Mouse (Mus musculus) liver, adult 2 months (tissue): Measurements from ENCODE around the gene Pgbd5. TPM values are rescaled to one million over a fixed set of nuclear protein-coding genes. Genes with fewer than 3 reads are reported as not detected.

Experiments used
- DNase-seq: peaks from one replicate; pipeline ENCODE4 v3.0.0-alpha.2; 2011; ENCODE audit warnings: low read depth, low spot score; ENCODE audit errors: extremely low read depth
- H3K27ac ChIP-seq: fragments of 200-500 bp; replicated peaks from 2 replicates; pipeline ENCODE4 v1.5.1; 2012; ENCODE audit warnings: low read depth, mild to moderate bottlenecking, control low read depth, inconsistent platforms, low read length; ENCODE audit not compliant: insufficient read depth
- H3K27me3 ChIP-seq: fragments of 200-500 bp; 2 replicates; pipeline ENCODE4 v1.6.1; 2012; ENCODE audit warnings: mild to moderate bottlenecking, moderate library complexity, low read length, inconsistent platforms; ENCODE audit not compliant: control insufficient read depth, insufficient read depth
- H3K36me3 ChIP-seq: fragments of 200-500 bp; 2 replicates; pipeline ENCODE4 v1.6.1; 2012; ENCODE audit warnings: low read length, inconsistent platforms; ENCODE audit not compliant: control insufficient read depth, insufficient read depth
- H3K4me1 ChIP-seq: fragments of 200-500 bp; 2 replicates; pipeline ENCODE4 v1.6.1; 2011; ENCODE audit warnings: low read length; ENCODE audit not compliant: control insufficient read depth, insufficient read depth
- H3K4me3 ChIP-seq: fragments of 200-500 bp; 2 replicates; pipeline ENCODE4 v1.5.1; 2011; ENCODE audit warnings: low read depth, mild to moderate bottlenecking, control low read depth, low read length, moderate library complexity; ENCODE audit not compliant: insufficient read depth
- H3K79me2 ChIP-seq: fragments of 200-500 bp; 2 replicates; pipeline ENCODE4 v1.6.1; 2012; ENCODE audit warnings: inconsistent platforms, mild to moderate bottlenecking, low read length, moderate library complexity; ENCODE audit not compliant: control insufficient read depth, insufficient read depth
- H3K9ac ChIP-seq: fragments of 200-500 bp; 2 replicates; pipeline ENCODE4 v1.6.1; 2012; ENCODE audit warnings: low read depth, mild to moderate bottlenecking, control low read depth, inconsistent platforms, low read length
- CTCF ChIP-seq: fragments of 200-500 bp; IDR thresholded peaks from 2 replicates; pipeline ENCODE4 v1.5.1; 2011; ENCODE audit warnings: low read depth, low read length, control low read depth
- POLR2A ChIP-seq: fragments of 200-500 bp; IDR thresholded peaks from 2 replicates; pipeline ENCODE4 v1.6.1; 2011; ENCODE audit warnings: low read length, control low read depth; ENCODE audit not compliant: insufficient read depth; ENCODE audit errors: extremely low read depth
- WGBS: fragments of 180-500 bp; shearing (Covaris S2); methylation state at CpG from one replicate; pipeline ENCODE4 v1.1.7; 2018; 5-methylcytosine and 5-hydroxymethylcytosine counted together
- polyA plus RNA-seq: library from polyadenylated mRNA; depleted of rRNA; stranded (reverse); fragments of >200 nt; gene quantifications from 2 replicates; pipeline ENCODE4 v1.2.3, GENCODE M21; 2012
- total RNA-seq: library from RNA; depleted of rRNA; stranded (reverse); fragments of >200 nt; gene quantifications from 2 replicates; pipeline ENCODE4 v1.2.3, GENCODE M21; 2014

Gene Pgbd5
- total and polyA plus RNA-seq, 2 experiments, result not detected

DNA sequence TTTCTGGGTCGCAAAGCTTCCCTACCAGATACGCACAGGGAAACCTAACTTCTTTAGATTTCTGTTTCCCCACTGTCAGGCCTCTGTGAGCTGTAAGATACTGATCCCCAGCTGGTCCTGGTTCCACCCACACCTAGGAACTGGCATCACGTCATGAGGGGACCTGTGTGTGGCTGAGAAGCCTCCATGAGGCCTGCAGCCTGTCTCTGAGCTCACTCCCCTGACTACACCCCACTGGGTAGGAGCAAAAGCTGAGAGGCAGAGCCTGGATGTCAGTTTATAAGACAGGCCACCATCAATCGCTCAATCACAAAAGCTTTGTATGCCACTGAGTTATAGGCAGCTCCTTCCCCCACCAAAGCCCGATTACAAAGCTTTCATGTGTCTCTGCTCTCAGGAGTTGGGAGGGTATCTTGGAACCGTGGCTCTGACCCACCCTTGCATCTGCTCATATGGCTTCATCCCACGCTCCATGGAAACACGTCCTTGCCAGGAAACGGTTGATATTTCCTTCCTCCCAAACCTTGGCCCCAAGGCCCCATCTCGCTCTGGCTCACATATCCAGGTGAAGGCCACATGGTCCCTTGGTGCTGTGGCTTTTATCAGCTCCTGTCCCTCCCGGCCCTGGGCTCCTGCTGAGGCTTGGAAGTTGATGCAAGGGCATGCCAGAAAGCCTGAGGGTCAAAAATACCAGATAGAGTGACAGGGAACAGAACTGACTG is 26.1 kb downstream of the Pgbd5 start:
- WGBS, result 76% methylated on average over 11 of the region's 11 CpGs
- TF ChIP-seq POLR2A (no peak), CTCF (no peak)

DNA sequence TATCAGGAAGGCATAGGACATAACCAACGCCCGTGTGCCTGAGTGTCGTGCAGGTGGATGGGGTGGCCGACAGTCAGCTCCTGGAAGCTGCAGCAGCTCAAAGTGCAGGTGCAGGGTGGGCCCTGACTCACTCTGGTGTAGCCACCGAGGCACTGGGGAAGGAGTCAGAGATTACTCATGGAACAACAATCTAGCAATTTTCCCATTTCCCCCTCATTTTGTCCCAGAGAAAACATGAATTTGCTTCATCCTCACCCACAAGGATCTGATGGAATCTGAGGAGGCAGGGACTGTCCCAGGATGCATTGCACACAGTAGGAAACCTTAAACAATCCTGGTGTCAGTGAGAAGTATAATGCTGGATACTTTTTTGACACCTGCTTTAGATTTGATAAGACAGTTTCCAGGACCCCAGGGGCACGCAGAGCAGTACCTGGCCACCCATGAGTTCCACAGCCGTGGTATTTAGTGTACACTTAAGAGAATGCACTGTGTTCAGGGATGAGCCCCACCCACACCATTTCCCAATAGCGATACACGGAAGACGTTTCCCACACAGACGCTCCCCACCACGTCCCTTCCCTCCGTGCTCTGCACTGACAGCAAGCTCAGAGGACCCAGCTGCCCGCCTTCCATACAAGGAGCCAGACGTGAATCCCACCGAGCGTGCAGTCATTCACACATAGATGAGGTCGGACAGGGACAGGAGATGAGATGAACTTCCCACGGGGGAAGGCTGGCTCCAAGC is 26.8 kb downstream of the Pgbd5 start:
- H3K9ac ChIP-seq, result no peak overlapping the region
- no peaks in the 10 kb centered on the region for H3K79me2 ChIP-seq
- no peak overlapping the region for H3K27ac ChIP-seq
- no peaks in the 10 kb centered on the region for H3K36me3 ChIP-seq
- 80% methylated on average over 19 of the region's 19 CpGs for WGBS
- H3K4me1 ChIP-seq, result no peaks in the 10 kb centered on the region
- H3K4me3 ChIP-seq, result no peak overlapping the region
- TF ChIP-seq CTCF, result no peak
- no peak for TF ChIP-seq POLR2A
- no peak for DNase-seq
- no peaks in the 10 kb centered on the region for H3K27me3 ChIP-seq

More for the DNA sequence above, 26.1 kb downstream of the Pgbd5 start:
- no peaks in the 10 kb centered on the region for H3K36me3 ChIP-seq
- H3K79me2 ChIP-seq, result no peaks in the 10 kb centered on the region
- no peaks in the 10 kb centered on the region for H3K27me3 ChIP-seq
- H3K4me1 ChIP-seq, result no peaks in the 10 kb centered on the region
- no peak overlapping the region for H3K9ac ChIP-seq
- no peak overlapping the region for H3K27ac ChIP-seq
- H3K4me3 ChIP-seq, result no peak overlapping the region
- DNase-seq, result no peak

DNA sequence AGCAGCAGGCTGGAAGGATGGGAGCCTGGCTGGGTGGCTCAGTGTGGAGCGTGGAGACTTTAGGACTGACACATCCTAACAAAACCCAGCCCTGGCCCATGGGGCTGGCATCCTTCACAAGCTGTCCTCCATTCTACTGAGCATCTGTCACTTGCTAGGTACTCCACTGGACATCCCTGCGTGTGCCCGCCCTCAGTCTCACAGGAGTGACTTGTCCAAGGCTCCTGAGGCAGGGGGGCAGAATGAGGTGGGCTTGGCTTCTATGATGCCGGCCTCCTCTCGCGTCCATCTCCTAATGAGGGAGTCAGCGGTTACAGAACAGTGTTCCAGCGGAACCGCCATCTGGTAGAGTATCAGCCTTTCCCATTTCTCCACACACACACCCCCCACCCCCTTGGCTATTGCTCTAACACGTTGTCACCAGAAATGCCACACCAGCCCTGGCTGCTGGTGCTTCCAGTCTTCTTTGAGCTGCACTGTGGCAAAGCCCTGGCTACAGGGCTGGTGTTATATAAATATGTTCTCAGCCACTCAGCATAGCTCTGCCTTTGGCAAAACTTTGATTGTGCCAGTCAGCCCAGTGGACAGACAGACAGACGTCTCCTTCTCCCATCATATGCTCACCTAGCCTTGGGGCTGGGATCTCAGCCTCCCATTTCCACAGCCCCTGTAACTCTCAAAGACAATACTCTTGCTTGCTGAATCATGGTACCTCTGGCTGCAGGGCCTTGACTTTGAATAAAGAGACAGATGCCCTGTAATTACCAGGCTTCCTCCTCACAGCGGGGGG is 34.8 kb downstream of the Pgbd5 start:
- no peak overlapping the region for H3K9ac ChIP-seq
- H3K4me3 ChIP-seq, result no peak overlapping the region
- no peaks in the 10 kb centered on the region for H3K27me3 ChIP-seq
- DNase-seq, result no peak
- no peaks in the 10 kb centered on the region for H3K4me1 ChIP-seq
- H3K79me2 ChIP-seq, result no peaks in the 10 kb centered on the region
- TF ChIP-seq CTCF (no peak), POLR2A (no peak)
- H3K27ac ChIP-seq, result no peak overlapping the region
- H3K36me3 ChIP-seq, result no peaks in the 10 kb centered on the region
- 79% methylated on average over 12 of the region's 12 CpGs for WGBS

DNA sequence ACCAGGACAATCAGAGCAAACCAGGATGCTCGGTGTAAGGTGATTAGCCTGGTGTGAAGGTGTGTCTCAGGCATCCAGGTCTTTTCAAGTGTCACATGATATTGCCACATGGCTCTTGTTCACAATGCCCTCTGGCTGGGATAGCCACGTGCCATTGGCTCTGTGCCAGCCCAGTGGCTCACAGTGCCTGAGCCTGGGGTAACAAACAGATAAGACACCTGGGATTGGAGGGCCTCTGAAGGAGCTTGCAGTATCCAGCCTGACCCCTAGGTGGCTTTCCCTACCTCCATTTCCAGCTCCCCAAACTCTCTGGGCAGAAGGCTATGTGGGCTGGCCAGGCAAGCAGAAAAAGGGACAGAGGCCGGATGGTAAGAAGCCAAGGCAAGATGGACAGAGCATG is 35.6 kb downstream of the Pgbd5 start:
- Histone ChIP-seq H3K4me3 (no peak overlapping the region), H3K27ac (no peak overlapping the region), H3K36me3 (no peaks in the 10 kb centered on the region), H3K27me3 (no peaks in the 10 kb centered on the region), H3K4me1 (no peaks in the 10 kb centered on the region), H3K9ac (no peak overlapping the region), H3K79me2 (no peaks in the 10 kb centered on the region)
- peak; percentile 38 for DNase-seq
- TF ChIP-seq CTCF (peak; percentile 72), POLR2A (no peak)
- 34% methylated on average over 3 of the region's 3 CpGs for WGBS

DNA sequence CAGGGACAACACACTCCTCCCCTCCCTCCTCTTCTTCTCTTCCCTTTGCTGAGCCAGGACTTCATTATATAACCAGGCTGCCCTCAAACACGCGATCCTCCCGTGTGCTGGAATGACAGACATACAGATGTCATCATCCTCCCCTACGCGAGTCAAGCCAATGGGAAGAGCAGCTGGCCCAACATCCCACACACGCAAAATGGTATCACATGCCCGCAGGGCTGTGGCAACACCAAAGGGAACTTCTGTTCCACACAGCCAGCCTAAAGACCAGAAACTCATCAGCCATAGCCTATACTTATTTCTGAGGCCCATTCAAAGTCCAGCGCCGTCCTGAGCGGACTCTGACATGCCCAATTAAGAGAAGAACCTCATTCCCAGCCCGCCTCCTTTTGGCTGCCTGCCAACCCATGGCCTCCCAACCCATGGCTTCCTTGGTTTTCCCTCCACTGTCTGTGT is 40.0 kb downstream of the Pgbd5 start:
- Histone ChIP-seq H3K79me2 (no peaks in the 10 kb centered on the region), H3K36me3 (no peaks in the 10 kb centered on the region), H3K4me1 (no peaks in the 10 kb centered on the region), H3K27me3 (no peaks in the 10 kb centered on the region), H3K4me3 (no peak overlapping the region), H3K27ac (no peak overlapping the region), H3K9ac (no peak overlapping the region)
- WGBS, result 80% methylated on average over 11 of the region's 11 CpGs
- TF ChIP-seq POLR2A, result no peak
- no peak for TF ChIP-seq CTCF
- DNase-seq, result no peak
